Mouse (Mus musculus) urinary bladder, postnatal 36 days (tissue): ENCODE data around the gene Iqgap2.

Experiments
- DNase-seq, 2 experiments: peaks; one replicate each; pipeline ENCODE4 v3.0.0; 2022; ENCODE audit warnings: low spot score in 2 of 2, mixed read lengths in 1 of 2

Iqgap2 gene

DNA sequence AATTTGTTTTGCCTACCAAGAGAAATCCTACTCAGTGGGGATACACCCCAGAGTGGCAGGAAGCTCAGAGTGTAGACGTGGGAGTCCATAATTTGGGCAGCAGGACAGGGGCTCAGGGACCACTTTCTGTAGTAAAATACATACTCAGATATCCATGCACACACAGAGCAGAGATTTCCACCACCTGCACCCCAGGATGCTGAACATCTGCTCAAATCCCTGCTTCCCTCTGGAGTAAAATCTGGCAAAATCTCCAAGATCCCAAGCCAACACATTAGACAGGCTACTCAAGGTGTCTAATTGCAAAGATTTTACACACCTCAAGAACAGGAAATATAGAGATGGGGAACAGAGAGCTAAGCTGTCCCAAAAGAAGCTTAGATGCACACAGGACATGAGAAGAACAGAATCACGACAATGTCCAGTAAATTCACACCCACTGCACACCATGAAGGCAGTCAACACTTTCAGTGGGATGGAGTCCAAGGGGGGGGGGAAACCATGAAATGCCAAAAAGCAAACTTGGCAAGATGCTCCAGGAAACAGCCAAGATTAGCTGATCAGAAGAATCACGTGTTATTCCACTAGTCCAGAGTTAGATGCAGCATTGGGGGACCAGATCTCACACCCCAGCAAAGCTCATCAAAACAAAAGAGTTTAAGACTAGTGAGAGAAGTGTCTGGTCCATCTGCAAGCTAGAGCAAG is 177.3 kb downstream of the Iqgap2 start:
- DNase-seq = no peak

GRCm38 (mm10) chr13:95712570-95713268 is 179.0 kb downstream of the Iqgap2 start:
- DNase-seq = no peak

- no peak for DNase-seq
Measured at GRCm38 (mm10) chr13:95712054-95712453, 179.7 kb downstream of the Iqgap2 start.

DNA sequence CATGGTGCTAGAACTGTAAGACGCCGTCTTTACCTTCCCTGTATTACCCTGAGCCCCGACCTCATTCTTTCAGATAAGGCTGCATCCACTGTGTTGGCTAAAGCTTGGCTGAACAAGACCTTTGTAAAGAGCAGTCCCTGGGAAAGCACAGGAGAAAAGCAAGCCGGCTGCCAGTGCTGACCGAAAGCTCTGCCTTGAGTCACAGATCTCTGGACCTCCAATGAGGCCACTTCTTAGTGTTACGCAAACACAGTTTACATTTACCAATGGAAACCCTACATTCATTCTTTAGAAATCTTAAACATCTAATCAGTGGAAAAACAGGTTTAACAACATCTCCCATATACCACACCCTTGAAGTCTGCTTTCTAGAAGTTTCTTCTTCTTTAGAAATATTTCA is 186.1 kb downstream of the Iqgap2 start:
- DNase-seq = no peak

DNA sequence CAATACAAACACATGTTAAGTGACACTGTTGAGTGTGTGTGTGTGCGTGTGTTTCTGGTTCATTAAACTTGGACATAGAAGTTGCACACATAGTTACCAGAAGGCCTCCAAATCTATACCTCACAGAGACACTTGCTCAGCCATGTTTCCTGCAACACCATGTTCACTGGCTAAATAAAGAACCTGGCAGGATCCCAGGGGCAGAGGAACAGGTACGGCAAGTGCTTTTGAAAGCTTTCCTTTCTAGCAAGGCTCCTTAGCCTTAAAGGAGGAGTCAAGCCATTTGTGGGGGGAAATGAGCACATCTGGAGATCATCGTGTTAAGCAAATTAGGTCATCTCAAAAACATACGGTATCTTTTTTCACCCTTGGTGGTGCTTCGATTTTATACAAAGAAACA is 188.3 kb downstream of the Iqgap2 start:
- peak; percentile 11 to 19 for DNase-seq

DNA sequence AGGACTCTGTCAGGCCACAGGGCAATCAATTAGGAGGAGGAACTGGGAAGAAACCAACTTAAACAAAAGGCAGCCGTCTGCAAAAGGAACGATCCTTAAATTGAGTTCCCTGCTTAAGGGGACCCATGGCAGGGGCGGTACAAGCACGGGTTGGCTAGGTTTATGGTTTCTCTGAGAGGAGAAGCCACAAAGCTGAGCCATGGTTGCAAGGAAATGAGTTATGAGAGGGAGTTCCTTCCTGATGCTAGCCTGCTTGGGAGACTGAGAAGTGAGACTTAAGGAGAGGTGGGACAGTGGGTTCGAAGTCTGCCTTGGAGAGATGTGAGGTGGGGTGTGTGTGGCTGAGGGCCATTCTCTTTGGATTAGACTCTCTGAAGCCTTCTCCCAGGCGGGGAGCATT is 193.8 kb downstream of the Iqgap2 start:
- DNase-seq = no peak

GRCm38 (mm10) chr13:95696654-95697163 is 195.0 kb downstream of the Iqgap2 start, which contains the start of gene F2rl2:
TSS of gene F2rl2 (plus strand) at chr13:95696853.
- no peak for DNase-seq

GRCm38 (mm10) chr13:95696120-95696653 is 195.5 kb downstream of the Iqgap2 start:
- DNase-seq = no peak

DNA sequence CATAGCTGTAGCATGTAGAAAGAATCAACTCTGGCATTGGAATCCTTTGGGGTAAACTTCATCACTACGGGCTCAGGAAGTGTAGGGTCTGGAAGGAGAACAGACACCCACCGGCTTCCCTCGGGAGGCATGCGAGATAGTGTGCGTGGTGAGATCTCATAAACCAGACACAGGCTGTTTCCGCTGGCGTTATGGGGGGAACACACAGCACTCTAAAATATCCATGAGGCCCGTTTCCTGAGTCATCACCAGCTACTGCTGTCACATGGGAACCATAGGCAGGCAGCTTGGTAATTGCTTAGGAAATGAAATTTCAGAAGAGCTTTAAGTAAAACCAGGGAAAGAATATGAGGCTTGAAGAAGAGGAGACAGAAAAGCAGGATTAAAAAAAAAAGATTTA is 199.5 kb downstream of the Iqgap2 start:
- no peak for DNase-seq

DNA sequence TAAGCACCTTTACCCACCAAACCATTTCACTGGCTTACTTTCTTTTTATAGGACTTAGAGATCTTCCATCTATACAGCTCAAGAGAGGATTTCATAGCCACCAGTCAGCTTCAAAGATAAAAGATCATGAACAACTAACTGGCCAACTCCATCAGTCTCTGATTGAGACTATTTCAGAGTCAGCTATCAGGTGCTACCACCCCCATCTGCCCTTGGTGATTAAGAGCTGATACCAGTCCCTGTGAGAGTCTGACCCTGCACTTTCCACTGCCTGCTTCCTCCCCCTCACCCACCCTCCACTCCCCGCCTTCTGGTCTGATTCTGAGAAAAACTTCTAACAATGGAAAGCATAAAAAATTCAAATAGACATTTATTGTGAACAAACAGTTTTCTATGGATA is 203.1 kb downstream of the Iqgap2 start:
- DNase-seq = no peak

- no peak for DNase-seq
Measured at GRCm38 (mm10) chr13:95685736-95686135, 206.0 kb downstream of the Iqgap2 start.

DNA sequence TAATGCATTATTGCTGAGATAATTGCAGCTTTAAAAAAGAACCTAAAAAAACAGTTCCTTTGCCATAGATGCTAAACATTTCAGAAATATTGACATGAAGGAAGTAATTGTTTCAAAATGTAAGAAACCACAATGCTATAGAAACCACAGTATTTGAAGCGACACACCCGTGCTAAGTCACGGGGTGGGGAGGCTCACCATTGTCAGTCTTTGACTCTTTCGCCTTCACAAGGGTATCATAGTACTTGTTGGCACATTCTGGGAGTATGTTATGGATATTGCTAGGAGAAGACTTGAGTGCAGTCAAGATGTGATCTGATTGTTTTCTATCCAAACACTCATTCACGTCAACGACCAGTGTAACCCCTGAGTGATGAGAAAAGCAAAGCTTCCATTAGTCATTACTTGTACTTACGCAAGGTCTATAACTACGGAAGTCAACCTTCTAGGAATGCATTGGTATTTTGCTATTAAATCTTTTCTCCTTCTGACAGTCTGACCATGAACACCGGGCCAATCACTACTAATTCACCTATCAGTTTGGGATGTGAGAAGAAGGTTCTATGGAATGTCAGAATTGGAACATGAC is 207.0 kb downstream of the Iqgap2 start:
- DNase-seq = no peak

GRCm38 (mm10) chr13:95679491-95679941 is 212.2 kb downstream of the Iqgap2 start:
- no peak for DNase-seq

DNA sequence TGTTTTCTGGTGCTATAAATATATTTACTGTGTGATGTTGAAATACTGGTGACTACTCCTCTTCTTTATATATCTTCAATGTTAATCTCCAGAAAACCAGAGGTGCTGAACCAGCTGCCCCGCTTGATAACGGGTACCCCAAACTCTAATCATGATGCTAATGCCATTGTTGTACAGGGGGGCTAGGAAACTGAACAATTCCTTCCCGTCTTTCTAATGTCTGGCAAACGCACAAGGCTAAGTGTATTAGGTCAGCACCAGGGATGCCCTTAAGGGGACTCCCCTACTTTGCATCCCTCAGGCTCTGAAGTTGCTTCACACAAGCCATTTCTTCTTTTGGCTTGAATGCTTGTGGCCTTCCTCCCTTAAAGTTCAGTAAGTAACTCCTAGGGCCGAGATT is 212.6 kb downstream of the Iqgap2 start:
- no peak for DNase-seq

DNA sequence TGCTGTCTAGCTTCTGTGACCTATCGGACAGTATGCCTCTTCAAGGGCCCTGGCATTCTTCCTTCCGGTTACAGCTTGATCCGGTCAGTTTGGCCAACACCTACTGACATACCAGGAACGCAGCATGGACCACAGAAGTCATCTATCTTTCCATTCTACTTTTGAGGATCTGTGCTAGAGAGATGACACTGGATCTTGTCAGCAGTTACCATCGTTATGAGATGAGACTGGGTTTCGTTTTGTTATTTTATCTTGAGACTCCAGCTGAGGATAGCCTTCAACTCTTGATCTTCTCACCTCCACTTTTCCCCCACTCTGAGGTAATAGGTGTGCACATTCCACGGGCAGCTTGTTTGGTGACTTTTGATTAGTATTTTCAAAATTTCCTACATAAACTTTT is 219.3 kb downstream of the Iqgap2 start:
- DNase-seq = no peak

- DNase-seq = no peak
Measured at GRCm38 (mm10) chr13:95671108-95671897, 220.4 kb downstream of the Iqgap2 start.

GRCm38 (mm10) chr13:95670534-95670933 is 221.2 kb downstream of the Iqgap2 start:
- no peak for DNase-seq

- DNase-seq = no peak
Measured at GRCm38 (mm10) chr13:95667260-95667659, 224.5 kb downstream of the Iqgap2 start.

DNA sequence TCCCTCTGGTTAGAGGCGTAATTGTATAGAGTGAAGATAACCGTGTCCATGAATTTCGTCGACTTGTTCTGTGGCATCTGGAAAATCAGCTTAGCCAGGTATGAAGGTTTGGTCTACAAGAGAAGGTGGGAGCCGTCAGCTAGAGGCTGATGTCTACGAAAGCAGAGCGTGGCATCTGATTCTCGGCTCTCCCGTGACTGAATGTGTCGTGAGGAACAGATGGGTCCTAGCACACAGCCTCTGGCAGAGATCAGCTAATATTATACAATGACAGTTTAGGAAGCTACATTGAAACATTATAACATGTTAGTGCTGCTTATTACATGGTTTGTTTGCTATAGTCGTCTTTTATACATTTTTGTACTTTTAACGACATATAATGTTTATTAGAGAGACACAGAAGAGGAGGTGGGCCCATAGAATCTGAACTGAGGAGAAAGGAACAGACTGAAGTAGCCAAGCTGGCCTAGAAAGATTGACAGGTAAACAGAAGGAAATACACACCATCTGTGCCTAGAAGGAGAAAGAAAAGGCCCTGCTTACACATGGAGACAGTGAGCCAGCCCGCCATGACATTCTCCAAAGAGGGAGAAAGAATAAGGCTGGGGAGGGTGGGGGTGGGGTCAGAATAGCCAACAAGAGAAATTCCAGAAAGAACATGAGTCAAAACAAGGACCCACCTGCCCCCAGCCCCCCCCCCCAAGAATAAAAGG is 225.9 kb downstream of the Iqgap2 start:
- no peak for DNase-seq

GRCm38 (mm10) chr13:95663834-95664233 is 227.9 kb downstream of the Iqgap2 start:
- no peak for DNase-seq

- no peak for DNase-seq
Measured at GRCm38 (mm10) chr13:95659432-95659831, 232.3 kb downstream of the Iqgap2 start.
